ENCODE assay signal across 8 mouse cellular contexts in genomic region chr6:34708650-34709265, GRCm38 (mm10).
DNase-seq lines count a peak whose midpoint lies in the region; ATAC-seq and TF ChIP-seq lines count a peak whose summit lies in the region.

No protein-coding gene starts in this region.

- peaks cover 78% of the 10 kb centered on the region for H3K4me1 ChIP-seq in heart, embryonic 13.5 days
- peaks cover 6% of the 10 kb centered on the region; the same call in 1 of the 2 replicates for H3K4me1 ChIP-seq in lung, postnatal 0 days (ENCODE audit: insufficient read depth, low read depth, low read length)

- peak overlapping the region; percentile 51 for H3K4me3 ChIP-seq in heart, embryonic 13.5 days
- H3K4me3 ChIP-seq in lung, postnatal 0 days (ENCODE audit: low read depth, low read length) = peak overlapping the region; percentile 34; the same call in 1 of the 2 replicates

- WGBS in heart, embryonic 13.5 days = 7% methylated on average over 13 of the region's 13 CpGs
- WGBS in lung, postnatal 0 days = 4% methylated on average over 13 of the region's 13 CpGs

- H3K9ac ChIP-seq in heart, embryonic 13.5 days = peak overlapping the region; percentile 76
- H3K9ac ChIP-seq in lung, postnatal 0 days (replicated peaks; ENCODE audit: low read depth) = no peak overlapping the region

- peak; percentile 55; the same call in 1 of the 2 replicates for ATAC-seq in heart, embryonic 13.5 days (ENCODE audit: extremely low read depth, insufficient number of reproducible peaks, low FRiP score, low TSS enrichment)
- ATAC-seq in lung, postnatal 0 days = peak; percentile 86
- no peak for ATAC-seq in monocyte, adult 5-6 weeks (replicated peaks; ENCODE audit: insufficient number of reproducible peaks, low FRiP score, low TSS enrichment, poor library complexity, severe bottlenecking)

- peaks cover 23% of the 10 kb centered on the region for H3K36me3 ChIP-seq in heart, embryonic 13.5 days
- H3K36me3 ChIP-seq in lung, postnatal 0 days (ENCODE audit: insufficient read depth, low read length) = no peaks in the 10 kb centered on the region

- 0 out of 2 replicates have a peak, but pooled peaks have one; percentile 38 for TF ChIP-seq EP300 in lung, postnatal 0 days (IDR thresholded peaks at IDR 0.05)

- H3K4me2 ChIP-seq in heart, embryonic 13.5 days = peak overlapping the region; percentile 83
- peak overlapping the region; percentile 48 for H3K4me2 ChIP-seq in lung, postnatal 0 days (replicated peaks; ENCODE audit: low read depth, low read length)

- TF ChIP-seq CTCF in lung, postnatal 0 days (IDR thresholded peaks at IDR 0.05) = 0 out of 2 replicates have a peak, but pooled peaks have one; percentile 4

- no peaks in the 10 kb centered on the region for H3K27me3 ChIP-seq in heart, embryonic 13.5 days (replicated peaks)
- no peaks in the 10 kb centered on the region for H3K27me3 ChIP-seq in lung, postnatal 0 days (replicated peaks; ENCODE audit: insufficient read depth, low read length)

- peak overlapping the region; percentile 82 for H3K27ac ChIP-seq in heart, embryonic 13.5 days (replicated peaks)
- H3K27ac ChIP-seq in lung, postnatal 0 days (ENCODE audit: low read length) = peak overlapping the region; percentile 23

- H3K9me3 ChIP-seq in heart, embryonic 13.5 days = peaks cover 14% of the 10 kb centered on the region
- peaks cover 11% of the 10 kb centered on the region; the same call in 1 of the 2 replicates for H3K9me3 ChIP-seq in lung, postnatal 0 days (ENCODE audit: low read length)

- DNase-seq in kidney, adult 11 months = peak; percentile 26
- DNase-seq in kidney, adult 18-20 months = no peak
- DNase-seq in cerebellum, adult 9-10 months = peak; percentile 71
- peak; percentile 51 to 65 for DNase-seq in kidney, postnatal 25 days
- DNase-seq in lung, postnatal 0 days (ENCODE audit: low spot score) = peak; percentile 86
- peak; percentile 52 for DNase-seq in right cerebral cortex, postnatal 4 days
